Mouse (Mus musculus) liver, embryonic 11.5 days (tissue): ENCODE measurements around the gene Irf3. TPM values are rescaled to one million over a fixed set of nuclear protein-coding genes. Genes with fewer than 3 reads are reported as not detected.

Experiments used
- ATAC-seq: fragments of 200-750 bp; cut with Nextera tagmentation; replicated peaks from 2 replicates; pipeline ENCODE4 v1.8.0; 2017; ENCODE audit warnings: moderate number of reproducible peaks, mild to moderate bottlenecking, moderate TSS enrichment, moderate library complexity; ENCODE audit not compliant: low FRiP score
- DNase-seq: peaks from one replicate; pipeline ENCODE4 v3.0.0-alpha.2; 2017; ENCODE audit warnings: low spot score
- H3K27ac ChIP-seq: fragments of 300-500 bp; sonication (generic); 2 replicates; pipeline ENCODE4 v1.5.1; 2014; ENCODE audit warnings: mild to moderate bottlenecking, low read depth, low read length, control low read depth
- H3K27me3 ChIP-seq: fragments of 300-500 bp; sonication (generic); replicated peaks from 2 replicates; pipeline ENCODE4 v1.6.1; 2014; ENCODE audit warnings: low read length, mixed read lengths; ENCODE audit not compliant: control insufficient read depth, insufficient read depth
- H3K36me3 ChIP-seq: fragments of 300-500 bp; sonication (generic); 2 replicates; pipeline ENCODE4 v1.6.1; 2014; ENCODE audit warnings: mild to moderate bottlenecking, low read length, moderate library complexity, mixed read lengths; ENCODE audit not compliant: control insufficient read depth, insufficient read depth
- H3K4me1 ChIP-seq: fragments of 300-500 bp; sonication (generic); replicated peaks from 2 replicates; pipeline ENCODE4 v1.6.1; 2014; ENCODE audit warnings: low read length, mixed read lengths; ENCODE audit not compliant: control insufficient read depth, insufficient read depth
- H3K4me2 ChIP-seq: fragments of 300-500 bp; sonication (generic); 2 replicates; pipeline ENCODE4 v1.6.1; 2014; ENCODE audit warnings: mild to moderate bottlenecking, control low read depth, moderate library complexity
- H3K4me3 ChIP-seq: fragments of 300-500 bp; sonication (generic); 2 replicates; pipeline ENCODE4 v1.5.1; 2014; ENCODE audit warnings: low read depth, low read length, control low read depth
- H3K9ac ChIP-seq: fragments of 300-500 bp; sonication (generic); 2 replicates; pipeline ENCODE4 v1.6.1; 2014; ENCODE audit warnings: low read depth, low read length, control low read depth
- H3K9me3 ChIP-seq: fragments of 300-500 bp; sonication (generic); 2 replicates; pipeline ENCODE4 v1.6.1; 2016; ENCODE audit warnings: low read length, inconsistent platforms, mixed read lengths; ENCODE audit not compliant: control insufficient read depth
- WGBS: fragments of 180-500 bp; shearing (Covaris S2); extraction: QIAGEN DNeasy Blood & Tissue Kit; methylation state at CpG from one replicate; pipeline ENCODE4 v1.1.7; 2014; 5-methylcytosine and 5-hydroxymethylcytosine counted together
- polyA plus RNA-seq: library from polyadenylated mRNA; unstranded; fragments of >200 nt; fragmentation: Nextera tagmentation; extraction: Ambion mirVana; gene quantifications from 2 replicates; pipeline ENCODE4 v1.2.1, GENCODE M21; 2014

Gene Irf3
- polyA plus RNA-seq, 1 experiment from 2014 or later: 88.4 TPM

DNA sequence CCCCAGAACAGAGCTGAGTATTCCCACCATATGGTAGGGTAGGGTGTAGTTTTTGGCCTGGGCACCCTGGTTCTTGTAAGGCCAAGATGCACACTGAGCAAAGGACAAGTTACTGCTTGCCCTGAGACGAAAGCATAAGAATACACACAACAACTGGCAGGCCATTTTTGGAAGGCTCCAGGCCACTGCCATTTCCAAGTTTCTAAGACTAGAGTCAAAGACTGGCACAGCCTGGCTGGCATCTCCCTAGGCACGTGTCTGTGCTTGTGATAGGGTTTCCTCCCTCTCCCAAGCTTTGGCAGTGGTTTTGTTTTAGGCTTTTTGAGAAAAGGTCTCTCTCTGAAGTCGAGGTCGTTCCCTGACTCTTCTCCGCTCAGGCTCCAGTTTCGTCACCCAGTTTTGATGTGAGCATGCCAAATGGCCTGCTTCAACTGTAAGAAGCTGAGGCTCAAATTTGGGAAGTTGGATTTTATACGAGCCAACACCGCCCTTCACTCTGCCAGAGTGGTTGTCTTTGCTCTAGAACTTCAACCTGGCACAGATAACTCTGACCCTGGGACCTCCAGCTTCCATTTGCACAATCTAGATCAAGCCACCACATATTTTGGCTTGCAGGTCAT lies 28.3 kb downstream of the Irf3 start:
- ATAC-seq (no peak), DNase-seq (no peak)
- no peak overlapping the region for H3K4me3 ChIP-seq
- H3K27me3 ChIP-seq: 0 out of 2 replicates have a peak, but pooled peaks cover 3% of the 10 kb centered on the region
- peaks cover 27% of the 10 kb centered on the region for H3K36me3 ChIP-seq
- H3K4me2 ChIP-seq: no peak overlapping the region
- WGBS: 68% methylated on average over 8 of the region's 8 CpGs
- no peaks in the 10 kb centered on the region for H3K9me3 ChIP-seq
- no peak overlapping the region for H3K9ac ChIP-seq
- no peaks in the 10 kb centered on the region; the same call in 1 of the 2 replicates for H3K4me1 ChIP-seq
- H3K27ac ChIP-seq: no peak overlapping the region

DNA sequence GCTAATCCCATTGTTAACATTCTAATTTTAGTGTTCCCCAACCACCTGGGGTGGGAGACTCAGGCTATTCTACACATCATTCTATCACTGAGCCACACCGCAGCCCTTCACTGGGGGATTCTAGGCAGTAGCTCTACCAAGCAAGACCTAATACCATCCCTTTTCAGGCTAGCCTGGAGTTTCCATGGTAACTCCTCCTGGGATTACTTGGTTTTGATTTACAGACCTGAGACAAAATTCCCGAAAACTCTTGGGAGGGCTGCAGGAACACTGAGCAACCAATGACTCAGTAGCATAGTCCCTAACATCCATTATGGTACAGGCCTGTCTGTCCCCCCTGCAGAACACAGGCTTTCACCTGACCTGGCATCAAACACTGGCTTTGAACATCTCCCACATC lies 28.8 kb downstream of the Irf3 start:
- WGBS: 88% methylated on average over 2 of the region's 2 CpGs
- ATAC-seq (no peak), DNase-seq (no peak)
- Histone ChIP-seq H3K9ac (no peak overlapping the region), H3K4me2 (no peak overlapping the region), H3K27ac (no peak overlapping the region), H3K36me3 (peaks cover 33% of the 10 kb centered on the region), H3K27me3 (no peaks in the 10 kb centered on the region), H3K4me3 (no peak overlapping the region), H3K4me1 (no peaks in the 10 kb centered on the region; the same call in 1 of the 2 replicates), H3K9me3 (no peaks in the 10 kb centered on the region)

DNA sequence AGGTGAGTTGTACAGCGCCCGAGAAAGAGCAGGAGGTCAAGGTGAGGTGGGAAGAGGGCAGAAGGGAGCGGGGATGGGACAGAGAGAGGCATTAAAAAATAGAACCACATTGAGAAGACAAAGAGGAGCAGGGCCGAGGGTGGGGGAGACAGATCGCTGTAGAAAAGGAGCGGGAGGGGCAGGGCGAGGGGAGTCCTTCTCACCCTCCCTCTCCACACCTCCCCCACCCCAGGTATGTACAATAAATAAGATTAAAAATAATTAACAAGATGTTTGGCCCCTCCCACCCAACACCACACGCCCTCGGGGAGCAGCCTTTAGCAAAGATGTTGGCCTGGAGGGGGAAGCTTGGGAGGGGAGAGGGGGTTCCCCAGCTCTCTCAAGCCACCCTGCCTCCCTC lies 30.3 kb downstream of the Irf3 start:
- Histone ChIP-seq H3K9me3 (no peaks in the 10 kb centered on the region), H3K4me1 (no peaks in the 10 kb centered on the region; the same call in 1 of the 2 replicates), H3K27me3 (no peaks in the 10 kb centered on the region), H3K36me3 (peaks cover 43% of the 10 kb centered on the region), H3K4me3 (no peak overlapping the region), H3K4me2 (no peak overlapping the region), H3K9ac (no peak overlapping the region), H3K27ac (no peak overlapping the region)
- ATAC-seq (no peak), DNase-seq (no peak)
- WGBS: 82% methylated on average over 9 of the region's 9 CpGs

DNA sequence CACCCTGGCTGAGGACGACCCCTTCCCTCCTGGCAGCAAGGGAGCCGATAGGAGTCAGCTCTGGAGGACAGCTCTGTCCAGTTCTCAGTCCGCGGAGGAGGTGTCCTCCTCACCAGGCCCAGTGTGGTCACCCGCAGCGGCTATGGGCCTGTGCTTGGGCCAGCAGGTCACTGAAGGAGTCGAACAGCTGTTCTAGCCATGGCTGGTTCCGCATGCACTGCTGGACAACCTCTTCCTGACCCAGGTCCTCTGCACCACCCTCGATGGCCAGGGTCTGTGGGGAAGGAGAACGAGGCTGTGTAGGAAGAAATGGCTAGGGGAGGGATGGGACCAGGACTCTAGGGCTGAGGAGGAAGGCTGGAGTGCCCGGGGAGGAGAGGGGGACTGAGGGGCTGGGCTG lies 30.9 kb downstream of the Irf3 start:
- no peak for ATAC-seq
- no peak for DNase-seq
- H3K4me3 ChIP-seq: no peak overlapping the region
- 90% methylated on average over 11 of the region's 11 CpGs for WGBS
- peaks cover 48% of the 10 kb centered on the region for H3K36me3 ChIP-seq
- no peak overlapping the region for H3K27ac ChIP-seq
- H3K4me1 ChIP-seq: no peaks in the 10 kb centered on the region; the same call in 1 of the 2 replicates
- H3K4me2 ChIP-seq: no peak overlapping the region
- H3K27me3 ChIP-seq: no peaks in the 10 kb centered on the region
- no peak overlapping the region for H3K9ac ChIP-seq
- H3K9me3 ChIP-seq: no peaks in the 10 kb centered on the region

DNA sequence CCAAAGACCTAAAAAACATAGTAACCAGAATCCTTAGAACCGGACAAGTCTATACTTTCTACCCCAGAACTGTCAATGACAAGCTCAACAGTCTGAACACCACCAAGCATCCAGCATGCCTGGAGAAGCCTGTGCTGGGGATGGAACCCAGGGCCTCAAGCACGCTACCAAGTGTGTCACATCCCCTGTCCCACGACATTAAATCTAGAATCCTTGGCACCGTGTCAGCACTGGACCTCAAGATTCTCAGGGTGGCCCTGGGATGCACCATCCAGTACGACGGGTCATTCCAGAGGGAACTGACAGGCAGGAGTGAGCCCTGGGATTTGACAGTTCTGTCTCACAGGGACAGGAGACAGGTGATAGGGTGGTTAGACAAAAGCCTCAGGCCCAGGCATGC lies 32.5 kb downstream of the Irf3 start:
- Histone ChIP-seq H3K27me3 (no peaks in the 10 kb centered on the region), H3K36me3 (peaks cover 65% of the 10 kb centered on the region), H3K4me2 (no peak overlapping the region), H3K4me1 (no peaks in the 10 kb centered on the region; the same call in 1 of the 2 replicates), H3K9ac (no peak overlapping the region), H3K9me3 (no peaks in the 10 kb centered on the region), H3K4me3 (no peak overlapping the region), H3K27ac (no peak overlapping the region)
- 92% methylated on average over 6 of the region's 6 CpGs for WGBS
- DNase-seq (no peak), ATAC-seq (no peak)

DNA sequence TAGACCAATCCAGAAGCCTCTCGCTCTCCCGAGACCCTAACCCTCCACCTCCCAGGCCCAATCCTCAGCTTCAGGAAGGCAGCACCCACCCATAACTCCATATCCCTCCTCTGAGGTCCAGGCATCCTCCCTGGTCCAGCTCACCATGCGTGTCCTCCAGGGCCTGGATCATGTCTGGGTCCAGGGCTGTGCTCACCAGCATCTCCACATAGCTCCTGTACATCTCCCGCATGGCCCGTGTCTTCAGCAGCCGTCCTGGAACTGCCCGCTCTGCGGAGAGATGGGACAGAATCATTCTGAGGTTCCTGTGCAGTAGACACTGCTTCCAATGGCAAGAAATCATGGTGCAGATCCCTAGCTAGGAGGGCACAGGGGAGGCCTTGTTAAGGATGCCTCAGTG lies 33.4 kb downstream of the Irf3 start:
- no peak overlapping the region for H3K9ac ChIP-seq
- H3K27ac ChIP-seq: no peak overlapping the region
- no peak overlapping the region for H3K4me3 ChIP-seq
- peaks cover 67% of the 10 kb centered on the region for H3K36me3 ChIP-seq
- H3K4me1 ChIP-seq: no peaks in the 10 kb centered on the region
- DNase-seq (no peak), ATAC-seq (no peak)
- 90% methylated on average over 8 of the region's 8 CpGs for WGBS
- no peaks in the 10 kb centered on the region for H3K27me3 ChIP-seq
- no peak overlapping the region for H3K4me2 ChIP-seq
- no peaks in the 10 kb centered on the region for H3K9me3 ChIP-seq

DNA sequence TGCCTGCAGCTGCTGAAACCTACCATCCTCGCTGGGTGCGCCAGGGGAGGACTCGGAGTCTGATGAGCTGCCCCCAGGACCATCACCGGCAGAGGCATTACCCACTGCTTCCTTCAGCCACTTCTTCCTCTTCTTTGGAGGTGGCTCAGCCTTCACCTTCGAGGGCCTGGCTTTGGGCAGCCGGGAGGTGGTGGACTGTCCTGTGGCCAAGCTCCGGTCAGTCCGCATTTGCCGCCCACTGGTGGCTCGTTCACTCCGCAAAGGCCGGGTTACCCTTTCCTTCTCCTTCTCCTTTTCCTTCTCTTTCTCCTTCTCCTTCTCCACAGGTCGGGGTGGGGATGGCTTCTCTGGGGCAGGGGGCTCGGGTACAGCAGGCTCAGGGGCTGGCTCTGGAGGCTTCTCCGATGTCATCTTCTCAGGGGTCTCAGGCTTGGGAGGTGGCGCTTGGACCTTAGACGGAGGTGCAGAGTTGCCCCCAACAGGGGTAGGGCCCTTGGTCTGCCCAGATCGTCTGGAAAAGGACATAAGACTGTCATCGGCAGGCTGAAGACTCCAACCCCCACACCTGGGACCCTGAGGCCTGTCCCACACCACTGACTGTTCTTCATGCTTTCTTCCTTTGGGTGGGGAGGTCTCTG lies 36.4 kb downstream of the Irf3 start:
- ATAC-seq (no peak), DNase-seq (no peak)
- 91% methylated on average over 19 of the region's 19 CpGs for WGBS
- H3K4me3 ChIP-seq: no peak overlapping the region
- no peaks in the 10 kb centered on the region for H3K4me1 ChIP-seq
- no peak overlapping the region for H3K9ac ChIP-seq
- H3K9me3 ChIP-seq: no peaks in the 10 kb centered on the region
- H3K4me2 ChIP-seq: no peak overlapping the region
- peaks cover 76% of the 10 kb centered on the region for H3K36me3 ChIP-seq
- H3K27ac ChIP-seq: no peak overlapping the region
- no peaks in the 10 kb centered on the region for H3K27me3 ChIP-seq

DNA sequence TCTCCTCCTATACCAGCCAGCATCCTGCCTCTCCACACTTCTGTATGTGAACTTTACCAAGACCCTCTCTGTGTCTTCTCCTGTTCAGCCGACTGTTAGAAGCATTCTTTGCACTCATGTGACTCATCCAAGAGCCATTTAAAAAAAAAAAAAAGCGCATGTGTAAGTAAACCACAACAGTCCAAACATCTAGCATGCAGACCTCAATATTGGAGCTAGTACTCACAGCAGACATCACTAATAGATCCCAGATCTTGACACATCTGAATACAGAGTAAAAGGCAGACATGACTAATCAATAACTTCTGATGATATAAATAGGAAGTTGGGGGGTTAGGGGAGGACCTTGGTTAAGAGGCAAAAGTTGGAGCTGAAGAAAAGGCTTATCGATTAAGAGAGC lies 38.2 kb downstream of the Irf3 start:
- Histone ChIP-seq H3K27ac (no peak overlapping the region), H3K9me3 (no peaks in the 10 kb centered on the region), H3K9ac (no peak overlapping the region), H3K27me3 (no peaks in the 10 kb centered on the region), H3K4me3 (no peak overlapping the region), H3K36me3 (peaks cover 79% of the 10 kb centered on the region), H3K4me2 (no peak overlapping the region), H3K4me1 (no peaks in the 10 kb centered on the region)
- WGBS: 85% methylated on average over 3 of the region's 3 CpGs
- ATAC-seq (no peak), DNase-seq (no peak)

DNA sequence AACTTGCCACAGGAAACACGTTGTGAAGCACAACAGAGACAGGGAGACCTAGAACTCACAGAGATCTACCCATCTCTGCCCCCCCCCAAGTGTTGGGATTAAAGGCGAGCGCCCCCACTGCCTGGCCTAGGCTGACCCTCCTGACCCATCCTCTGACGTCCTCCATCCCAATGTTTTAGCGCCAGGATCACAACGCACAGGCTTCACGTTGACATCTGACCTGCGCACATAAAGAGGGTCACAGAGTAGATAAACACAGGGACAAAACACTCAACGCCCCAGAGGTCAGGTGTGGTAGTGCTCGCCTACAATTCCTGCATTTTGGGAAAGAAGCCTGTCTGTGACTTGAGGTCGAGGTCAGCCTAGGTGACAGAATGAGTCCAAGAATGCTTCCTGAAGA lies 39.3 kb downstream of the Irf3 start:
- no peak overlapping the region for H3K9ac ChIP-seq
- peaks cover 78% of the 10 kb centered on the region for H3K36me3 ChIP-seq
- H3K4me3 ChIP-seq: no peak overlapping the region
- H3K4me2 ChIP-seq: no peak overlapping the region
- H3K27me3 ChIP-seq: no peaks in the 10 kb centered on the region
- WGBS: 86% methylated on average over 11 of the region's 11 CpGs
- ATAC-seq (no peak), DNase-seq (no peak)
- H3K4me1 ChIP-seq: no peaks in the 10 kb centered on the region
- no peak overlapping the region for H3K27ac ChIP-seq
- no peaks in the 10 kb centered on the region for H3K9me3 ChIP-seq
